Comparison of ENCODE assay signal across 8 mouse cellular contexts in genomic region chr19:53599757-53600539, GRCm38 (mm10). TPM values are rescaled to one million over a fixed set of nuclear protein-coding genes. Genes with fewer than 3 reads are reported as not detected.
DNase-seq lines count a peak whose midpoint lies in the region; ATAC-seq lines count a peak whose summit lies in the region.

Gene Smc3, plus strand, starts transcription at chr19:53600398.

- peak; percentile 99 for DNase-seq in adrenal gland, adult 18-20 months (ENCODE audit: low spot score in 2 of 2)
- peak; percentile 99 for DNase-seq in embryo, embryonic 11 days
- peak; percentile 98 for DNase-seq in gastrocnemius, postnatal 25 days
- peak; percentile 99 for DNase-seq in intestine, embryonic 14.5 days (ENCODE audit: low spot score)
- DNase-seq in left cerebral cortex, postnatal 14 days (ENCODE audit: low spot score in 2 of 2): peak; percentile 99
- peak; percentile 98 for DNase-seq in mesoderm, embryonic 11.5 days (ENCODE audit: low read depth, low spot score)
- peak; percentile 97 to 98 for DNase-seq in right cerebral cortex, postnatal 36 days (ENCODE audit: low spot score in 2 of 2)
- DNase-seq in yolk sac, embryonic 10.5 days (ENCODE audit: low spot score): peak; percentile 98

- H3K4me3 ChIP-seq in intestine, embryonic 14.5 days (ENCODE audit: low read depth, low read length): peak within 1 kb of the TSS; percentile 92

- intact Hi-C loops in left cerebral cortex, postnatal 14 days (cut with DNase I): loop anchor here (5.0 kb wide), 1 partner anchor 37 kb away; no protein-coding TSS in a partner anchor

- H3K36me3 ChIP-seq in intestine, embryonic 14.5 days (ENCODE audit: control insufficient read depth, insufficient read depth, low read length): peaks cover 11% of the 10 kb centered on the region

- H3K4me2 ChIP-seq in intestine, embryonic 14.5 days (ENCODE audit: low read length): peak within 1 kb of the TSS; percentile 98

- peaks cover 12% of the 10 kb centered on the region; the same call in 1 of the 2 replicates for H3K4me1 ChIP-seq in intestine, embryonic 14.5 days (replicated peaks; ENCODE audit: control insufficient read depth, insufficient read depth, low read length)

- H3K27ac ChIP-seq in intestine, embryonic 14.5 days (ENCODE audit: low read depth): peak within 1 kb of the TSS; percentile 95

- peak; percentile 98 for ATAC-seq in intestine, embryonic 14.5 days (replicated peaks; ENCODE audit: low FRiP score, low TSS enrichment, low read depth)

- H3K9me3 ChIP-seq in intestine, embryonic 14.5 days (ENCODE audit: control insufficient read depth, low read length): no peaks in the 10 kb centered on the region

- H3K9ac ChIP-seq in intestine, embryonic 14.5 days (ENCODE audit: low read length): peak within 1 kb of the TSS; percentile 93

- WGBS in intestine, embryonic 14.5 days: under 1% methylated on average over 66 of the region's 70 CpGs

- H3K27me3 ChIP-seq in intestine, embryonic 14.5 days (replicated peaks; ENCODE audit: control insufficient read depth, insufficient read depth, low read length): no peaks in the 10 kb centered on the region

RNA-seq across cellular contexts. Expression of gene Smc3, which starts in this region (rescaled TPM):
- total RNA-seq in adrenal gland, adult 18-20 months (2021): 10 to 100 TPM; 24.7 to 30.2 TPM
- 10 to 100 TPM; 13.9 to 16.0 TPM for total RNA-seq in gastrocnemius, postnatal 25 days (2021)
- polyA plus RNA-seq in intestine, embryonic 14.5 days (2014; fragmentation: Nextera tagmentation; extraction: Ambion mirVana): 65.6 and 75.1 TPM in 2 replicates
- total RNA-seq in left cerebral cortex, postnatal 14 days (2021): 10 to 100 TPM; 31.6 to 33.7 TPM

Comparison
In these comparisons a context has a peak if more than half of its experiments do, and no peak if none do; other contexts are left out.
1. Peak in every context shown above with its lines: DNase-seq, ATAC-seq, H3K4me3 ChIP-seq and H3K27ac ChIP-seq.